Mouse (Mus musculus): ENCODE measurements around the gene Fbln7. TPM values are rescaled to one million over a fixed set of nuclear protein-coding genes. Genes with fewer than 3 reads are reported as not detected.

Gene Fbln7
- 2.1 TPM in 2 replicates for polyA plus RNA-seq (2014; fragmentation: Nextera tagmentation; extraction: Ambion mirVana)

DNA sequence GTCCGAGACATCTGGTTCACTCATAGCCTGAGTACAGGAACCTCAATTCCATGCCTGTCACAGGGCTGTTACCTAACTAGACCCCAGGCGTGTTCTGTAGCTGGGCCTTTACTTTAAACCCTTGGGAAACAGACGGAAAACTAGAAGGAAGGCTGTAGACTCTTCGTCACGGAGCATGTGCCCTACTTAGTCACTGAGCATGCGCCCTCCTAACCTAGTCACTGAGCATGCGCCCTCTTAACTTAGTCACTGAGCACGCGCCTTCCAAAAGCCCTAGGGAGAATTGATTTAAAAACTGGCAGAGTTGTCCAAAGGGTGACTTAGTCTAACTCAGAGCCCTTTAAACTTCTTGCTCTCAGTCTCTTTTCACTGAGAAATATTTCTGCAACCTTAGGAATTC lies at the start of gene Fbln7:
TSS of gene Fbln7 (plus strand) at position 346 of the 400 bp plus-strand sequence.
- Histone ChIP-seq H3K9ac (ENCODE audit: low read depth, low read length) (peak within 1 kb of the TSS; percentile 46), H3K36me3 (ENCODE audit: control insufficient read depth, insufficient read depth, low read length) (no peaks in the 10 kb centered on the region), H3K4me1 (replicated peaks; ENCODE audit: control insufficient read depth, insufficient read depth, low read length) (no peaks in the 10 kb centered on the region), H3K9me3 (ENCODE audit: control insufficient read depth, low read length) (no peaks in the 10 kb centered on the region), H3K4me3 (ENCODE audit: low read depth, low read length) (peak within 1 kb of the TSS; percentile 37), H3K27ac (ENCODE audit: low read depth, low read length) (no peak within 1 kb of the TSS), H3K4me2 (replicated peaks; ENCODE audit: low read depth, low read length) (peak within 1 kb of the TSS; percentile 83), H3K27me3 (ENCODE audit: control insufficient read depth, insufficient read depth, low read length) (peaks cover 2% of the 10 kb centered on the region; the same call in 1 of the 2 replicates)
- DNase-seq (ENCODE audit: low spot score) (no peak), ATAC-seq (ENCODE audit: low FRiP score) (no peak)
- 90% methylated on average over 9 of the region's 9 CpGs for WGBS

DNA sequence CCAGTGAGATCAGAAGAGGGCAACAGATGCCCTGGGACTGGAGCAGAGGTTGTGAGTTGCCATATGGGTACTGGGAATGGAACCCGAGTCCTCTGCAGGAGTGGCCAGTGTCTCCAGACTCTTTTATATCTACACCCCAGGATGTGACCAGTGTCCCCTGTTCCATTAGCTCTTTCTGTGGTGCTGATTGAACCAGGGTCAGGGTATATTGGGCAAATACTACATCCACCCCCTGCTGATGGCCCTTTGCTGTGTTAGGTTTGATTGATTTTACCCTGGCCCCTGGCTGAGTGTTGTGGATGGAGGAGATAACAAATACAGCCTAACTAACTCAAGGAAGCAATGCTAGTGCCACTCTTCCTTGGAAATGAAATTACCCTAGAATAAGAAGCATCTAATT lies 46.5 kb upstream of the Fbln7 start:
- no peak overlapping the region for H3K9ac ChIP-seq (ENCODE audit: low read depth, low read length)
- no peak overlapping the region for H3K4me3 ChIP-seq (ENCODE audit: low read depth, low read length)
- DNase-seq (ENCODE audit: low spot score) (no peak), ATAC-seq (ENCODE audit: low FRiP score) (no peak)
- H3K36me3 ChIP-seq (ENCODE audit: control insufficient read depth, insufficient read depth, low read length): no peaks in the 10 kb centered on the region
- H3K9me3 ChIP-seq (ENCODE audit: control insufficient read depth, low read length): no peaks in the 10 kb centered on the region
- H3K4me1 ChIP-seq (replicated peaks; ENCODE audit: control insufficient read depth, insufficient read depth, low read length): no peaks in the 10 kb centered on the region; the same call in 1 of the 2 replicates
- H3K27ac ChIP-seq (ENCODE audit: low read depth, low read length): no peak overlapping the region
- H3K4me2 ChIP-seq (replicated peaks; ENCODE audit: low read depth, low read length): no peak overlapping the region
- WGBS: 59% methylated on average over 1 of the region's 1 CpGs
- no peaks in the 10 kb centered on the region for H3K27me3 ChIP-seq (ENCODE audit: control insufficient read depth, insufficient read depth, low read length)

GRCm38 (mm10) chr2:128816916-128817315 lies 45.9 kb upstream of the Fbln7 start:
- Histone ChIP-seq H3K27me3 (ENCODE audit: control insufficient read depth, insufficient read depth, low read length) (no peaks in the 10 kb centered on the region), H3K4me2 (replicated peaks; ENCODE audit: low read depth, low read length) (peak overlapping the region; percentile 8; the same call in 1 of the 2 replicates), H3K27ac (ENCODE audit: low read depth, low read length) (no peak overlapping the region), H3K36me3 (ENCODE audit: control insufficient read depth, insufficient read depth, low read length) (no peaks in the 10 kb centered on the region), H3K9ac (ENCODE audit: low read depth, low read length) (no peak overlapping the region), H3K4me1 (replicated peaks; ENCODE audit: control insufficient read depth, insufficient read depth, low read length) (no peaks in the 10 kb centered on the region; the same call in 1 of the 2 replicates), H3K4me3 (ENCODE audit: low read depth, low read length) (peak overlapping the region; percentile 82), H3K9me3 (ENCODE audit: control insufficient read depth, low read length) (no peaks in the 10 kb centered on the region)
- DNase-seq (ENCODE audit: low spot score) (no peak), ATAC-seq (ENCODE audit: low FRiP score) (no peak)
- 54% methylated on average over 6 of the region's 6 CpGs for WGBS

DNA sequence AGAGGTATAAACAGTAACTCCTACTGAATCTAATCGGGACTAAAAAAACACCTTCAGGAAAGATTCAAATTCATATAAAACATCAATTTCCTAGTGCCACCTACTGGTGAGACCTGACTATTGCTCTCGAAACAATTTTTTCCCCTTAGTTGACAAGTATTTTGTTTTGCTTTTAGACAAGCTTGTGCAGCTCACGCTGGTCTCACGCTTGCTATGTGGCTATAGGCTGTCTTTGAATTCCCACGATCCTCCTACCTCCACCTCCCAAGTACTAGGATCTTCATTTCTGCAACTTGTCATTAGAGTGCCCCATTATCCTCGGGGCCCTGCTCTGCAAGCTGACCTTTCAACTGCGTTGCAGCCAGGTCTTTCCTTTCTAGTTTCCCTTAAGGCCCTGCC lies 45.4 kb upstream of the Fbln7 start:
- Histone ChIP-seq H3K36me3 (ENCODE audit: control insufficient read depth, insufficient read depth, low read length) (no peaks in the 10 kb centered on the region), H3K27ac (ENCODE audit: low read depth, low read length) (peak overlapping the region; percentile 70; the same call in 1 of the 2 replicates), H3K27me3 (ENCODE audit: control insufficient read depth, insufficient read depth, low read length) (no peaks in the 10 kb centered on the region), H3K4me2 (replicated peaks; ENCODE audit: low read depth, low read length) (peak overlapping the region; percentile 80), H3K9me3 (ENCODE audit: control insufficient read depth, low read length) (no peaks in the 10 kb centered on the region), H3K4me3 (ENCODE audit: low read depth, low read length) (peak overlapping the region; percentile 82), H3K4me1 (replicated peaks; ENCODE audit: control insufficient read depth, insufficient read depth, low read length) (no peaks in the 10 kb centered on the region; the same call in 1 of the 2 replicates), H3K9ac (ENCODE audit: low read depth, low read length) (0 out of 2 replicates have a peak overlapping the region, but pooled peaks have one; percentile 38)
- 1% methylated on average over 7 of the region's 7 CpGs for WGBS
- peak; percentile 73 for DNase-seq (ENCODE audit: low spot score)
- no peak; the same call in 1 of the 2 replicates for ATAC-seq (ENCODE audit: low FRiP score)

DNA sequence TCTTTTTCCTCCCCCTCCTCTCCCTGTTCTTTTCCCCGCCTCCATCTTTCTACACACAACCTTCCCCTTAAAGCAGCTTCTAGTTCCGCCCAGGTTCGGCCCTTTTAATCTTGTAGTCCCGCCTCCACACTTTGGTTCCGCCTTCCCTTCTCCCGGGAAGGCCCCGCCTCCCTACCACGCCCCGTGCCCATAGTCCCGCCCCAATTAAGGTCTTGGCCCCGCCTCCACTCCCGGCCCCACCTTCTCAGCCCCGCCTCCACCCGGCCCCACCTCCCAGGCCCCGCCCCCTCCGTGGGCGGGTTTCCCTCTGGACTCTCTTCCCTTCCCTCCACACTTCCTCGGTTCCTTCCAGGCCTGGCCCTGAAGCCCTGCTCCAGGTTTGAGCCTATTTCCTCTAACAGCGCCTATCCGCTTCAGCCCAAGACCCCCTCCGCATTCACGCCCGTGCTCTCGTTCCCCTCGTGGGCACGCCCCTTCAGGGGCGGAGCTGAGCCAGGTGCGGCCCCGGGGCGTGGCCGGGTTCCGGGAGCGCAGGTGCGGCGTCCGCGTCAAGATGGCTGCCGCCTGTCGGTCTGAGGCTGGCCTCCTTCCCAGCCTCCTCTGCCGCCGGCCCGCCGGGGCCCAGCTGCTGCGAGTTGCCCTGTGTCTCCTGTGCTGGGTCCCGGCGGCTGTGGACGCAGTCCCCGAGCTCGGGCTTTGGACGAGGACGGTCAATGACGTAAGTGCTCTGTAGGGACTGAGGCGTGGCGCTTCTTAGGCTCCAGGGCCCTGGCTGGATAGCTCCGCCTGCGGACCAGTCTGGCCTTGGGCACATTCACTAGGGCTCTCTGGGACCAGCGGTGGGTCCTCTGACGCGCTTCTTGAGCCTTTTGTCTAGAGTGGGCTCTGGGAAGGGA lies 44.7 kb upstream of the Fbln7 start, which contains the start of gene Tmem87b:
TSS of gene Tmem87b (plus strand) at position 333 of the 896 bp plus-strand sequence.
- Histone ChIP-seq H3K36me3 (ENCODE audit: control insufficient read depth, insufficient read depth, low read length) (no peaks in the 10 kb centered on the region), H3K4me3 (ENCODE audit: low read depth, low read length) (peak within 1 kb of the TSS; percentile 82), H3K4me1 (replicated peaks; ENCODE audit: control insufficient read depth, insufficient read depth, low read length) (no peaks in the 10 kb centered on the region; the same call in 1 of the 2 replicates), H3K27me3 (ENCODE audit: control insufficient read depth, insufficient read depth, low read length) (no peaks in the 10 kb centered on the region), H3K4me2 (replicated peaks; ENCODE audit: low read depth, low read length) (peak within 1 kb of the TSS; percentile 80), H3K9ac (ENCODE audit: low read depth, low read length) (peak within 1 kb of the TSS; percentile 84), H3K27ac (ENCODE audit: low read depth, low read length) (peak within 1 kb of the TSS; percentile 95), H3K9me3 (ENCODE audit: control insufficient read depth, low read length) (no peaks in the 10 kb centered on the region)
- peak; percentile 96 for DNase-seq (ENCODE audit: low spot score)
- peak; percentile 93 for ATAC-seq (ENCODE audit: low FRiP score)
- WGBS: 1% methylated on average over 57 of the region's 59 CpGs

DNA sequence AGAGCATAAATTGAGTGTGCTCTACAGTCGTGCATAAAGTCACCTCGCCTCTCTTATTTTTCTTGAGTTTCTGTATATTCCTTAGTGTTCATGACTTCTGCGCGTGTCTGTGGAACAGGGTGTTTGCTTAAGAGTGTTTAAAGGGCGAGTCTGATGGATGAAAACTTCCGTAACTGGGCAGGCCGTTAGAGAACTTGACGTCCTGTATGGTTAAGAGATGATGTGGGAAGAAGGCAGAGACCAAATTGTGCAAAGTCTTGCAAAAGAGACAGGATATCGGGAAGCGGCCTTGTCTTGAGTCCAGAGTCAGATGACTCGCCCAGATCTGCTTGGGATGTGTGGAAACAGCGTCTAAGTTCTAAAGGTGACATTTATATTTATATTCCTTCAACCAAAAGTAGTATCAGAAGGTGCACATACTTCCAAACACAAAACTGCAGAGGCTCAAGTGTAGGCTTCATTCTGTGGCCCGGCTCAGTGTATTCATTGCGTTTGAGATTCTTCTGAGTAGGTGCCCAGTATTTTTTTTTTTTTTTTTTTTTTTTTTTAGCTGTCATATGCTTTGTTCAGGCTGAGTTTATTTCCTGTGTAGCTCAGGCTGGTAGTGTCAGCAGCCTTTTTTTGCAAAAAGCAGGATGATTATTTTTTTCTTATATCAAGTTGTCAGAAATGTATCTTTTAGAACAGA lies 43.7 kb upstream of the Fbln7 start:
- Histone ChIP-seq H3K27me3 (ENCODE audit: control insufficient read depth, insufficient read depth, low read length) (no peaks in the 10 kb centered on the region), H3K4me1 (replicated peaks; ENCODE audit: control insufficient read depth, insufficient read depth, low read length) (no peaks in the 10 kb centered on the region; the same call in 1 of the 2 replicates), H3K36me3 (ENCODE audit: control insufficient read depth, insufficient read depth, low read length) (no peaks in the 10 kb centered on the region), H3K27ac (ENCODE audit: low read depth, low read length) (peak overlapping the region; percentile 95), H3K9me3 (ENCODE audit: control insufficient read depth, low read length) (no peaks in the 10 kb centered on the region), H3K4me3 (ENCODE audit: low read depth, low read length) (peak overlapping the region; percentile 82), H3K4me2 (replicated peaks; ENCODE audit: low read depth, low read length) (peak overlapping the region; percentile 80), H3K9ac (ENCODE audit: low read depth, low read length) (peak overlapping the region; percentile 84)
- 24% methylated on average over 14 of the region's 14 CpGs for WGBS
- no peak for ATAC-seq (ENCODE audit: low FRiP score)
- DNase-seq (ENCODE audit: low spot score): no peak

- ATAC-seq (ENCODE audit: low FRiP score) (no peak), DNase-seq (ENCODE audit: low spot score) (no peak)
- no peak overlapping the region for H3K4me2 ChIP-seq (replicated peaks; ENCODE audit: low read depth, low read length)
- no peaks in the 10 kb centered on the region for H3K27me3 ChIP-seq (ENCODE audit: control insufficient read depth, insufficient read depth, low read length)
- 97% methylated on average over 2 of the region's 2 CpGs for WGBS
- no peak overlapping the region for H3K4me3 ChIP-seq (ENCODE audit: low read depth, low read length)
- no peak overlapping the region for H3K27ac ChIP-seq (ENCODE audit: low read depth, low read length)
- no peaks in the 10 kb centered on the region for H3K36me3 ChIP-seq (ENCODE audit: control insufficient read depth, insufficient read depth, low read length)
- H3K4me1 ChIP-seq (replicated peaks; ENCODE audit: control insufficient read depth, insufficient read depth, low read length): no peaks in the 10 kb centered on the region; the same call in 1 of the 2 replicates
- H3K9ac ChIP-seq (ENCODE audit: low read depth, low read length): no peak overlapping the region
- H3K9me3 ChIP-seq (ENCODE audit: control insufficient read depth, low read length): no peaks in the 10 kb centered on the region
These were observed 42.1 kb upstream of the Fbln7 start for GRCm38 (mm10) chr2:128820631-128821030.

DNA sequence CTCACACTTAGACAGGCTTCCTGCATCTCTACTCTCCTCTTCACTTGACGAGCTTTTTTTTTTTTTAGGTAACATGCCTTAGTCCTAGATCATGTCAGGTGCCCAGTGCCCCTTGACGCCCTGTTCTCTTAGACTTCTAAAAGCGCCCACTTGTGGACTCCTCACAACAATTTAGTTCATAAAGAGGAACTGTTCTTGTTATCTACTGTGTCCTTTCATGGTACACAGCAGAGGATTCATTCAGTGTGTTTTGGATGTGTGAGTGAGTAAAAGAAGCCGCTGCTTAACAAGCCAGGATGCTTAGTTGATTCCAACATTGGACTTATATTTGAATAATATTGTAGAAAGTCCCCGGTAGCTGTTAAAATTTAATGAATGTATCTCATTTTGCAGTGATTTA lies 38.9 kb upstream of the Fbln7 start:
- Histone ChIP-seq H3K9ac (ENCODE audit: low read depth, low read length) (no peak overlapping the region), H3K36me3 (ENCODE audit: control insufficient read depth, insufficient read depth, low read length) (no peaks in the 10 kb centered on the region), H3K27me3 (ENCODE audit: control insufficient read depth, insufficient read depth, low read length) (no peaks in the 10 kb centered on the region), H3K27ac (ENCODE audit: low read depth, low read length) (no peak overlapping the region), H3K4me1 (replicated peaks; ENCODE audit: control insufficient read depth, insufficient read depth, low read length) (no peaks in the 10 kb centered on the region; the same call in 1 of the 2 replicates), H3K4me2 (replicated peaks; ENCODE audit: low read depth, low read length) (no peak overlapping the region), H3K9me3 (ENCODE audit: control insufficient read depth, low read length) (no peaks in the 10 kb centered on the region), H3K4me3 (ENCODE audit: low read depth, low read length) (no peak overlapping the region)
- WGBS: 93% methylated on average over 5 of the region's 5 CpGs
- ATAC-seq (ENCODE audit: low FRiP score) (no peak), DNase-seq (ENCODE audit: low spot score) (no peak)
